Mouse (Mus musculus): ENCODE measurements around the gene Ccdc40. TPM values are rescaled to one million over a fixed set of nuclear protein-coding genes. Genes with fewer than 3 reads are reported as not detected.
"Not testable (repeated sequence)": the region's sequence is repeated elsewhere in the genome, so short reads cannot be mapped to it uniquely, and the experiment has no call there.

Gene Ccdc40
- polyA plus RNA-seq, 1 experiment = 4.3 TPM

- Histone ChIP-seq H3K4me3 (replicated peaks) (no peak overlapping the region), H3K9me3 (peaks cover 16% of the 10 kb centered on the region), H3K36me3 (replicated peaks; ENCODE audit: low read length) (no peaks in the 10 kb centered on the region), H3K4me1 (peaks cover 24% of the 10 kb centered on the region), H3K27me3 (replicated peaks) (peaks cover 65% of the 10 kb centered on the region)
- no peak for TF ChIP-seq GATA1 (IDR thresholded peaks at IDR 0.05; ENCODE audit: borderline replicate concordance, low read length)
- no peak for TF ChIP-seq FLI1 (IDR thresholded peaks at IDR 0.05; ENCODE audit: low read length)
Observed at GRCm38 (mm10) chr11:119235596-119235995, 7.2 kb downstream of the Ccdc40 start.

DNA sequence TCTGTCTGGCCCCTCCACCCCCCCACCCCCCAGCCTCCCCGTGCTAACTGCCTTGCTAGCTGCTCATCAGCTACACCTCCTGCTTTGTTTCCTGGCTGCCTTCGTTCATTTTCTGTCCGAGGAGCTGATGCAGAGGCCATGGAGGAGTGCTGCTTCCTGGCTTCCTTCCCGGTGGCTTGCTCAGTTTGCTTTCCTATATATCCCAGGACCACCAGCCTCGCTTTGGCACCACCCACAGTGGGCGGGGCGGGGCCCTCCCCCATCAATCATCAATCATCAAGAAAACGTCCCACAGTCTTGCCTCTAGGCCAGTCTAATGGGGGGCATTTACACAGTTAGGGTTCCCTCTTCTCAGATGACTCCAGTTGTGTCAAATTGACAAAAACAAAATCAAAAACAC, 8.0 kb downstream of the Ccdc40 start:
- H3K4me3 ChIP-seq (replicated peaks) = no peak overlapping the region
- H3K27me3 ChIP-seq (replicated peaks) = peaks cover 59% of the 10 kb centered on the region
- peaks cover 24% of the 10 kb centered on the region for H3K4me1 ChIP-seq
- no peaks in the 10 kb centered on the region for H3K36me3 ChIP-seq (replicated peaks; ENCODE audit: low read length)
- TF ChIP-seq GATA1 (IDR thresholded peaks at IDR 0.05; ENCODE audit: borderline replicate concordance, low read length) = no peak
- no peak for TF ChIP-seq FLI1 (IDR thresholded peaks at IDR 0.05; ENCODE audit: low read length)
- H3K9me3 ChIP-seq = peaks cover 16% of the 10 kb centered on the region

GRCm38 (mm10) chr11:119237007-119237406, 8.6 kb downstream of the Ccdc40 start:
- Histone ChIP-seq H3K4me3 (replicated peaks) (no peak overlapping the region), H3K27me3 (replicated peaks) (peaks cover 55% of the 10 kb centered on the region), H3K4me1 (peaks cover 24% of the 10 kb centered on the region), H3K36me3 (replicated peaks; ENCODE audit: low read length) (no peaks in the 10 kb centered on the region), H3K9me3 (peaks cover 16% of the 10 kb centered on the region)
- TF ChIP-seq FLI1 (IDR thresholded peaks at IDR 0.05; ENCODE audit: low read length) (no peak), GATA1 (IDR thresholded peaks at IDR 0.05; ENCODE audit: borderline replicate concordance, low read length) (no peak)

DNA sequence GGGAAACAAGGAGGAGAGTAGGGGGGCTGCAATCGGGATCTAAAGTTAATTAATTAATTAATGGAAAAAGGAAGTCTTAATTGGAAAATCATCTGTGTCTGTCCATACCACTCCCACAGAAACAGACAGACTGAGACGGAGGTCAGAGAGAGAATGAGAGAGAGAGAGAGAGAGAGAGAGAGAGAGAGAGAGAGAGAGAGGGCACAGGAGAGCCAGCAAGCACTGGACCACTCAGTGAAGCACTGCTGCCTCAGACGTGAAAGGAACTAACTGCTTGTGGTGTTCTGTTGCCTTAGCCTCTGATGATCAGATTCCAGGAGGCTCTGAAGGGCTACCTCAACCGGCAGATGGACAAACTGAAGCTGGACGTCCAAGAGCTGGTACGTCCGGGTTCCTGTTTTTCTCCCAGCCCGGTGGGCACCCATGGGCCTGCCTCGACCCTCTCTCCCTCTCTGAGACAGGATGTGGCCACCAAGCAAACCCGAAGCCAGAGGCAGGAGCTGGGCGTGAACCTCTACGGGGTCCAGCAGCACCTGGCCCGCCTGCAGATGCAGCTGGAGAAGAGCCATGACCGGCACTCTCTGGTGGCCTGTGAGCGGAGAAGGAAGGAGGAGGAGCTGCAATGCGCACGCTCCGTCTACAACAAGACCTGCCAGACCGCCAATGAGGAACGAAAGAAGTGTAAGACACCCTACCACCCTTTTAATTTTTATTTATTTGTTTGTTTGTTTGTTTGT, 9.4 kb downstream of the Ccdc40 start:
- peak overlapping the region; percentile 91 for H3K4me3 ChIP-seq (replicated peaks)
- peaks cover 24% of the 10 kb centered on the region for H3K4me1 ChIP-seq
- H3K9me3 ChIP-seq = peaks cover 20% of the 10 kb centered on the region
- TF ChIP-seq FLI1 (IDR thresholded peaks at IDR 0.05; ENCODE audit: low read length) = no peak
- no peak for TF ChIP-seq GATA1 (IDR thresholded peaks at IDR 0.05; ENCODE audit: borderline replicate concordance, low read length)
- H3K36me3 ChIP-seq (replicated peaks; ENCODE audit: low read length) = no peaks in the 10 kb centered on the region
- H3K27me3 ChIP-seq (replicated peaks) = peaks cover 55% of the 10 kb centered on the region

GRCm38 (mm10) chr11:119238305-119238721, 9.9 kb downstream of the Ccdc40 start:
- H3K9me3 ChIP-seq = peaks cover 20% of the 10 kb centered on the region
- H3K4me3 ChIP-seq (replicated peaks) = peak overlapping the region; percentile 91
- peaks cover 24% of the 10 kb centered on the region for H3K4me1 ChIP-seq
- no peaks in the 10 kb centered on the region for H3K36me3 ChIP-seq (replicated peaks; ENCODE audit: low read length)
- peaks cover 58% of the 10 kb centered on the region for H3K27me3 ChIP-seq (replicated peaks)
- TF ChIP-seq FLI1 (IDR thresholded peaks at IDR 0.05; ENCODE audit: low read length) = no peak
- TF ChIP-seq GATA1 (IDR thresholded peaks at IDR 0.05; ENCODE audit: borderline replicate concordance, low read length) = no peak

DNA sequence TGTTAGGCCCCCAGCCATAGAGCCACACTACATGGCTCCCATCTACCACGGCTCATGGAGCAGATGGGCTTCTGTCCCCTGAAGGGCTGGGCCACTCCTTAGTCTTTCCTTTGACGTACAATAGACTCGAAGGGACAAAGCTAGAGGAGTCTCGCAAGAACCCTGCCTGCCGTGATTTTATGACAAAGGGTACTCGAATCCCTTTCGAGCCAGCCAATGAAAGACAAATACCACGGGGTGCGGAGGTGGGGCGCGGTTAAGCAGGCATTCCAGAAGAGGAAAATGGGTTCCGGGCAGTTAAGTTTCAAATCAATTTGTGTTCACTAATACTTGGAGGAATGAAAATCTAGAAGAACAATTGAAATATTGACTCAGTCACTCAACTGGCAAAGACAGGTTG, 11.1 kb downstream of the Ccdc40 start:
- H3K36me3 ChIP-seq (replicated peaks; ENCODE audit: low read length) = no peaks in the 10 kb centered on the region
- no peak overlapping the region for H3K4me3 ChIP-seq (replicated peaks)
- H3K27me3 ChIP-seq (replicated peaks) = peaks cover 55% of the 10 kb centered on the region
- peaks cover 17% of the 10 kb centered on the region for H3K9me3 ChIP-seq
- no peak for TF ChIP-seq FLI1 (IDR thresholded peaks at IDR 0.05; ENCODE audit: low read length)
- no peak for TF ChIP-seq GATA1 (IDR thresholded peaks at IDR 0.05; ENCODE audit: borderline replicate concordance, low read length)
- peaks cover 24% of the 10 kb centered on the region for H3K4me1 ChIP-seq

GRCm38 (mm10) chr11:119245543-119245942, 17.2 kb downstream of the Ccdc40 start:
- not testable (repeated sequence) for H3K4me3 ChIP-seq (replicated peaks); H3K4me1 ChIP-seq; H3K36me3 ChIP-seq (replicated peaks; ENCODE audit: low read length); H3K9me3 ChIP-seq
- H3K27me3 ChIP-seq (replicated peaks) = peaks cover 40% of the 10 kb centered on the region

- Histone ChIP-seq H3K4me1 (peaks cover 22% of the 10 kb centered on the region), H3K36me3 (replicated peaks; ENCODE audit: low read length) (no peaks in the 10 kb centered on the region), H3K27me3 (replicated peaks) (peaks cover 46% of the 10 kb centered on the region), H3K9me3 (peaks cover 3% of the 10 kb centered on the region; the same call in 1 of the 2 replicates), H3K4me3 (replicated peaks) (no peak overlapping the region)
- TF ChIP-seq FLI1 (IDR thresholded peaks at IDR 0.05; ENCODE audit: low read length) = no peak
- no peak for TF ChIP-seq GATA1 (IDR thresholded peaks at IDR 0.05; ENCODE audit: borderline replicate concordance, low read length)
Observed at GRCm38 (mm10) chr11:119249011-119249410, 20.6 kb downstream of the Ccdc40 start.

- TF ChIP-seq GATA1 (IDR thresholded peaks at IDR 0.05; ENCODE audit: borderline replicate concordance, low read length) = no peak
- no peak for TF ChIP-seq FLI1 (IDR thresholded peaks at IDR 0.05; ENCODE audit: low read length)
- no peaks in the 10 kb centered on the region for H3K9me3 ChIP-seq
- H3K4me3 ChIP-seq (replicated peaks) = no peak overlapping the region
- H3K27me3 ChIP-seq (replicated peaks) = peaks cover 44% of the 10 kb centered on the region
- H3K36me3 ChIP-seq (replicated peaks; ENCODE audit: low read length) = no peaks in the 10 kb centered on the region
- peaks cover 22% of the 10 kb centered on the region for H3K4me1 ChIP-seq
Observed at GRCm38 (mm10) chr11:119250998-119251397, 22.6 kb downstream of the Ccdc40 start.

DNA sequence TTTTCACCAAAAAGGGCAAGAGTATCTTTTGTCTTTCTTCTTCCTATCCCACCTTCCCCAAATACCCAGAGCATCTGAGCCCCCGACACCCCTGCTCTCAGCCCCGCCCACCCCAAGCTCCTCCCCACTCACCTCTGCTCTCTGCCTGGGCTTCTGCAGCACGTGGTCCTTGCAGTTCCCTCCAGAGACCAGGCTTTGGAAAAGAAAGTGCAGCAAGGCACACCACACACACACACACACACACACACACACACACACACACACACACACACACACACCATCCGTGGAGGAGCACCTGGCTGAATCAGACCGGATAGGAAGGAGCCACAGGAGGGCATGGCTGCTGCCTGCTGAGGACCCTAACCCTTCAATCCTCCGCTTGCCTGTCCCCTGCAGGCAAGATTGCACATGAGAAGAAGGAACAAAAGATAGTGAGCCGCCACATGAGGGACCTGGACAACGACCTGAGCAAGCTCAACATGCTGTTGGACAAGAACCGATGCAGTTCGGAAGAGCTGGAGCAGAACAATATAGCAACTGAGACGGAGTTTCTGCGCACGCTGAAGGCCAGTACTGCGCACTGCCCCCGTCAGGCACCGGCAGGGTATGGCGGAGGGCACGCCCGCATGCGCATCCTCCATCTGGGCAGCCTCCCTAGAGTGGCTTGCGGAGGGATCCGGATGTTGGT, 24.6 kb downstream of the Ccdc40 start:
- Histone ChIP-seq H3K4me3 (replicated peaks) (peak overlapping the region; percentile 85), H3K36me3 (replicated peaks; ENCODE audit: low read length) (no peaks in the 10 kb centered on the region), H3K9me3 (no peaks in the 10 kb centered on the region), H3K4me1 (peaks cover 26% of the 10 kb centered on the region), H3K27me3 (replicated peaks) (peaks cover 43% of the 10 kb centered on the region)
- TF ChIP-seq GATA1 (IDR thresholded peaks at IDR 0.05; ENCODE audit: borderline replicate concordance, low read length) (no peak), FLI1 (IDR thresholded peaks at IDR 0.05; ENCODE audit: low read length) (no peak)

DNA sequence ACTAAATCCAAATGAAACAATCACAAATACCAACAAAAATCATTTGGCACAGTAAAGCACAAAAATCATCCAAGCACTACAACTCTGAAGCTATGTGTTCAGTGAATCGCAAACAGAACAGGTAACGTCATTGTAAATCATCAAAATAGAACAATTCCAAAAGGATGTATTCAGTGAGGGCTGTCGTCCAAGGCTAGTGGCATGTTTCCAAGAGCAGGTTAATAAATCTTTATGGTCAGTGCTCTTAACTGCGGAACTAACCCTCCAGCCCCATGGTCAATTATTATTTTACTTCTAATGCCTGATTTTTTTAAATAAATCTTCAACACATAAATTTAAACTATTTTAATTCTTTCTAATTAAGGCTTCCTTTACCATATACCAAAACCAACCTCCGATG, 28.2 kb downstream of the Ccdc40 start:
- not testable (repeated sequence) for H3K36me3 ChIP-seq (replicated peaks; ENCODE audit: low read length); H3K9me3 ChIP-seq; H3K4me3 ChIP-seq (replicated peaks)
- H3K4me1 ChIP-seq = peaks cover 41% of the 10 kb centered on the region
- peaks cover 57% of the 10 kb centered on the region for H3K27me3 ChIP-seq (replicated peaks)

Data from megakaryocyte, embryonic 14.5 days (primary cell).